8 mouse cellular contexts compared by ENCODE assay signal in genomic region chr11:23497335-23497717, GRCm38 (mm10). TPM values are rescaled to one million over a fixed set of nuclear protein-coding genes. Genes with fewer than 3 reads are reported as not detected.
DNase-seq lines count a peak whose midpoint lies in the region; ATAC-seq lines count a peak whose summit lies in the region.

No protein-coding gene starts in this region.

- peak overlapping the region; percentile 88 for H3K4me3 ChIP-seq in kidney, embryonic 14.5 days (ENCODE audit: low read length)
- H3K4me3 ChIP-seq in liver, embryonic 11.5 days (ENCODE audit: low read depth, low read length) = peak overlapping the region; percentile 91

- peaks cover 15% of the 10 kb centered on the region for H3K4me1 ChIP-seq in kidney, embryonic 14.5 days (ENCODE audit: control insufficient read depth, insufficient read depth, low read length)
- peaks cover 12% of the 10 kb centered on the region for H3K4me1 ChIP-seq in liver, embryonic 11.5 days (replicated peaks; ENCODE audit: control insufficient read depth, insufficient read depth, low read length)

- H3K9me3 ChIP-seq in kidney, embryonic 14.5 days (ENCODE audit: control insufficient read depth, low read length) = no peaks in the 10 kb centered on the region
- H3K9me3 ChIP-seq in liver, embryonic 11.5 days (ENCODE audit: control insufficient read depth, low read length) = no peaks in the 10 kb centered on the region

- ATAC-seq in kidney, embryonic 14.5 days (ENCODE audit: low FRiP score, low TSS enrichment) = peak; percentile 82
- peak; percentile 66 for ATAC-seq in liver, embryonic 11.5 days (replicated peaks; ENCODE audit: low FRiP score)
- peak; percentile 20 for ATAC-seq in monocyte, adult 5-6 weeks (replicated peaks; ENCODE audit: insufficient number of reproducible peaks, low FRiP score, low TSS enrichment, poor library complexity, severe bottlenecking)

- WGBS in kidney, embryonic 14.5 days = under 1% methylated on average over 22 of the region's 22 CpGs
- 0% methylated on average over 22 of the region's 22 CpGs for WGBS in liver, embryonic 11.5 days

- no peaks in the 10 kb centered on the region for H3K27me3 ChIP-seq in kidney, embryonic 14.5 days (ENCODE audit: control insufficient read depth, insufficient read depth, low read length)
- H3K27me3 ChIP-seq in liver, embryonic 11.5 days (replicated peaks; ENCODE audit: control insufficient read depth, insufficient read depth, low read length) = no peaks in the 10 kb centered on the region

- peaks cover 36% of the 10 kb centered on the region for H3K36me3 ChIP-seq in kidney, embryonic 14.5 days (ENCODE audit: control insufficient read depth, insufficient read depth, low read length)
- peaks cover 21% of the 10 kb centered on the region for H3K36me3 ChIP-seq in liver, embryonic 11.5 days (ENCODE audit: control insufficient read depth, insufficient read depth, low read length)

- DNase-seq in urinary bladder, postnatal 14 days (ENCODE audit: low spot score) = peak; percentile 66
- no peak for DNase-seq in urinary bladder, adult 2 months (ENCODE audit: low spot score)
- DNase-seq in cerebellum, postnatal 14 days = peak; percentile 83 to 85
- peak; percentile 64 to 65 for DNase-seq in frontal cortex, postnatal 36 days (ENCODE audit: low spot score in 2 of 2)
- DNase-seq in liver, embryonic 11.5 days (ENCODE audit: low spot score) = no peak
- DNase-seq in testis, postnatal 14 days (ENCODE audit: low spot score) = peak; percentile 75

- H3K27ac ChIP-seq in kidney, embryonic 14.5 days (ENCODE audit: low read depth, low read length) = peak overlapping the region; percentile 94
- peak overlapping the region; percentile 96 for H3K27ac ChIP-seq in liver, embryonic 11.5 days (ENCODE audit: low read depth, low read length)

- H3K9ac ChIP-seq in kidney, embryonic 14.5 days (ENCODE audit: low read depth, low read length) = peak overlapping the region; percentile 92
- H3K9ac ChIP-seq in liver, embryonic 11.5 days (ENCODE audit: low read depth, low read length) = peak overlapping the region; percentile 98

- H3K4me2 ChIP-seq in kidney, embryonic 14.5 days (replicated peaks; ENCODE audit: low read depth, low read length) = peak overlapping the region; percentile 65
- H3K4me2 ChIP-seq in liver, embryonic 11.5 days = peak overlapping the region; percentile 74

RNA-seq across cellular contexts. Expression of gene Ahsa2, which starts 0.5 kb away (rescaled TPM):
- 33.1 and 43.6 TPM in 2 replicates for polyA plus RNA-seq in urinary bladder, adult 2 months (2012; rRNA removed)
- polyA plus RNA-seq in kidney, embryonic 14.5 days (2014; fragmentation: Nextera tagmentation; extraction: Ambion mirVana) = 78.7 and 87.5 TPM in 2 replicates
- 76.8 and 79.6 TPM in 2 replicates for polyA plus RNA-seq in liver, embryonic 11.5 days (2014; fragmentation: Nextera tagmentation; extraction: Ambion mirVana)
- total RNA-seq in monocyte, adult 5-6 weeks (2017) = 42.0 to 77.0 TPM (median 63.2 TPM) in 3 replicates

RNA-seq across cellular contexts. Expression of gene 1700093K21Rik, which starts 23.6 kb away (rescaled TPM):
- polyA plus RNA-seq in urinary bladder, adult 2 months (2012; rRNA removed) = 0.44 and 0.61 TPM in 2 replicates
- not detected in 2 replicates for polyA plus RNA-seq in kidney, embryonic 14.5 days (2014; fragmentation: Nextera tagmentation; extraction: Ambion mirVana)
- not detected in 2 replicates for polyA plus RNA-seq in liver, embryonic 11.5 days (2014; fragmentation: Nextera tagmentation; extraction: Ambion mirVana)
- total RNA-seq in monocyte, adult 5-6 weeks (2017) = 2.2 TPM in 1 of 3 replicates, not detected in the others

Comparison
In these comparisons a context has a peak if more than half of its experiments do, and no peak if none do; other contexts are left out.
1. DNase-seq: peak in urinary bladder, postnatal 14 days (single experiment), cerebellum, postnatal 14 days (2 of 2), frontal cortex, postnatal 36 days (2 of 2) and testis, postnatal 14 days (single experiment); none in urinary bladder, adult 2 months (single experiment) and liver, embryonic 11.5 days (single experiment).
2. ATAC-seq: peak in every context shown above with its lines; median percentile 82 in kidney, embryonic 14.5 days; 66 in liver, embryonic 11.5 days; 20 in monocyte, adult 5-6 weeks.